Mouse (Mus musculus) spleen, adult 2 months (tissue): ENCODE results near the gene Selp. TPM values are rescaled to one million over a fixed set of nuclear protein-coding genes. Genes with fewer than 3 reads are reported as not detected.

Experiments used
- DNase-seq, 2 experiments: peaks; one replicate each; pipeline versions ENCODE4 v3.0.0 to v3.0.0-alpha.2; 2012 to 2021; ENCODE audit warnings: low spot score in 2 of 2, low read depth in 1 of 2
- H3K27ac ChIP-seq: fragments of 200-500 bp; 2 replicates; pipeline ENCODE4 v1.5.1; 2012; ENCODE audit warnings: low read length, inconsistent platforms; ENCODE audit not compliant: insufficient read depth
- H3K27me3 ChIP-seq: fragments of 200-500 bp; 2 replicates; pipeline ENCODE4 v1.6.1; 2012; ENCODE audit warnings: mild to moderate bottlenecking, moderate library complexity, low read length, inconsistent platforms; ENCODE audit not compliant: control insufficient read depth, insufficient read depth
- H3K36me3 ChIP-seq: fragments of 200-500 bp; 2 replicates; pipeline ENCODE4 v1.6.1; 2012; ENCODE audit warnings: mild to moderate bottlenecking, low read length, inconsistent platforms; ENCODE audit not compliant: control insufficient read depth, insufficient read depth
- H3K4me1 ChIP-seq: fragments of 200-500 bp; 2 replicates; pipeline ENCODE4 v1.6.1; 2011; ENCODE audit warnings: inconsistent platforms; ENCODE audit not compliant: control insufficient read depth, insufficient read depth, insufficient read length
- H3K4me3 ChIP-seq: fragments of 200-500 bp; 2 replicates; pipeline ENCODE4 v1.5.1; 2011; ENCODE audit warnings: mild to moderate bottlenecking, inconsistent platforms; ENCODE audit not compliant: insufficient read depth, insufficient read length; ENCODE audit errors: extremely low read depth
- CTCF ChIP-seq: fragments of 200-500 bp; IDR thresholded peaks from 2 replicates; pipeline ENCODE4 v1.5.1; 2011; ENCODE audit warnings: mild to moderate bottlenecking, inconsistent platforms; ENCODE audit not compliant: insufficient read depth, insufficient read length, insufficient replicate concordance; ENCODE audit errors: extremely low read depth
- POLR2A ChIP-seq: fragments of 200-500 bp; IDR thresholded peaks from 2 replicates; pipeline ENCODE4 v1.6.1; 2011; ENCODE audit warnings: low read depth, low read length, inconsistent platforms
- WGBS: fragments of 180-500 bp; shearing (Covaris S2); methylation state at CpG from one replicate; pipeline ENCODE4 v1.1.7; 2018; 5-methylcytosine and 5-hydroxymethylcytosine counted together
- polyA plus RNA-seq: library from polyadenylated mRNA; depleted of rRNA; stranded (reverse); fragments of >200 nt; gene quantifications from 2 replicates; pipeline ENCODE4 v1.2.3, GENCODE M21; 2012

The Selp gene
- polyA plus RNA-seq, 1 experiment, result 2.2 TPM

GRCm38 (mm10) chr1:164074606-164075140 is 40.4 kb upstream of the Selp start:
- TF ChIP-seq POLR2A (no peak; the same call in 1 of the 2 replicates), CTCF (no peak)
- Histone ChIP-seq H3K27me3 (no peaks in the 10 kb centered on the region), H3K27ac (peak overlapping the region; percentile 94), H3K36me3 (peaks cover 24% of the 10 kb centered on the region), H3K4me1 (peaks cover 50% of the 10 kb centered on the region), H3K4me3 (no peak overlapping the region)
- 55% methylated on average over 2 of the region's 2 CpGs for WGBS
- no peak for DNase-seq

- Histone ChIP-seq H3K27ac (peak overlapping the region; percentile 93), H3K4me1 (peaks cover 48% of the 10 kb centered on the region), H3K27me3 (no peaks in the 10 kb centered on the region), H3K36me3 (peaks cover 25% of the 10 kb centered on the region), H3K4me3 (no peak overlapping the region)
- TF ChIP-seq POLR2A (no peak), CTCF (no peak)
- 50% methylated on average over 1 of the region's 1 CpGs for WGBS
- no peak for DNase-seq
These were observed 39.6 kb upstream of the Selp start for GRCm38 (mm10) chr1:164075416-164075815.

DNA sequence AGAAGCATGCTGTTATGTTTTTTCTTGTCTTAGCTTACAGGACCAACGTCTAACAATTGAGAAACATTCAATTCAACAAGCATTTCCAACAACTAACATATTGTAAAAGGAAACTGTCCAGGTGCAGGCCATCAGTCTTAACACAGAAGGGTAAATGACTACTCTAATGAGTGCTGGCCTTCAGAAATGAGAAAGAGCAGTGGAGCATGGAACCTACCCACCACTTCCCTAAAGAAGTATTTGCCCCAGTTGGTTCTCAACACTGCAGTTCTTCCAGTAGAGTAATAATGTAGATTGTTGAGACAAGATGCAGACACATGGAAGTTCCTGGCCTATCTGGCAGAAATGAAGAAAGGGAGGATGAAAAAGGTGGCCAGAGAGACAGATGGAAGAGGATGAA is 38.6 kb upstream of the Selp start:
- H3K4me1 ChIP-seq, result peaks cover 46% of the 10 kb centered on the region
- H3K27ac ChIP-seq, result peak overlapping the region; percentile 89
- WGBS, result 17% methylated on average over 1 of the region's 1 CpGs
- peak in 1 of 2 experiments; percentile 50 for DNase-seq
- no peaks in the 10 kb centered on the region for H3K27me3 ChIP-seq
- peaks cover 30% of the 10 kb centered on the region for H3K36me3 ChIP-seq
- TF ChIP-seq CTCF, result no peak
- no peak overlapping the region for H3K4me3 ChIP-seq

DNA sequence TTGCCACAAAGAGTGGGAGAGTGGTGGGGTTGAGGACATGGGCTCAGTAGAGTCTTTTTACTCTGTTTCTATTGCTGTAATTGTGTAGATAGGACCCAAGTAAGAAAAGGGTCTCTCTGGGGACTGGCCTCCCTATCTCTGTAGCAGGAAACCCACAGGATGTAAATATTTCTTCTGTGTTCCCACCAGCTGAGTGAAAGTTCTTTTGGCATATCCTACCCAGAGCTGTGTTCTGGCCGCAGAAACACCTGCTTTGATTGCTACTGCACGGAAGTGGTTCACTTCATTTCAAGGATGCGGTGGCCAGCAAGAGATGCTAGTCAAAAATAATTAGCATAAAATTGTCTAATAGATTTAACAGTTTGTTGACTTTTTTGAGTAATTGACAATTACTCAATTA is 38.0 kb upstream of the Selp start:
- Histone ChIP-seq H3K36me3 (peaks cover 24% of the 10 kb centered on the region), H3K4me3 (no peak overlapping the region), H3K27ac (peak overlapping the region; percentile 89), H3K27me3 (no peaks in the 10 kb centered on the region), H3K4me1 (peaks cover 44% of the 10 kb centered on the region)
- peak in 1 of 2 experiments; percentile 61 for DNase-seq
- WGBS, result 12% methylated on average over 3 of the region's 3 CpGs
- TF ChIP-seq CTCF (no peak), POLR2A (no peak)

GRCm38 (mm10) chr1:164078323-164078741 is 36.7 kb upstream of the Selp start:
- DNase-seq, result peak in 1 of 2 experiments; percentile 68
- H3K27ac ChIP-seq, result peak overlapping the region; percentile 91

GRCm38 (mm10) chr1:164079091-164079490 is 36.0 kb upstream of the Selp start:
- H3K36me3 ChIP-seq, result peaks cover 14% of the 10 kb centered on the region
- H3K4me3 ChIP-seq, result no peak overlapping the region
- H3K4me1 ChIP-seq, result peaks cover 42% of the 10 kb centered on the region
- H3K27ac ChIP-seq, result peak overlapping the region; percentile 91
- no peak for DNase-seq
- no peaks in the 10 kb centered on the region for H3K27me3 ChIP-seq
- WGBS, result 68% methylated on average over 11 of the region's 11 CpGs
- TF ChIP-seq POLR2A, result no peak
- TF ChIP-seq CTCF, result no peak

More at GRCm38 (mm10) chr1:164078323-164078741, 36.7 kb upstream of the Selp start:
- WGBS, result 7% methylated on average over 4 of the region's 4 CpGs
- Histone ChIP-seq H3K27me3 (no peaks in the 10 kb centered on the region), H3K36me3 (peaks cover 17% of the 10 kb centered on the region), H3K4me1 (peaks cover 48% of the 10 kb centered on the region), H3K4me3 (no peak overlapping the region)
- TF ChIP-seq POLR2A, result no peak
- no peak for TF ChIP-seq CTCF

DNA sequence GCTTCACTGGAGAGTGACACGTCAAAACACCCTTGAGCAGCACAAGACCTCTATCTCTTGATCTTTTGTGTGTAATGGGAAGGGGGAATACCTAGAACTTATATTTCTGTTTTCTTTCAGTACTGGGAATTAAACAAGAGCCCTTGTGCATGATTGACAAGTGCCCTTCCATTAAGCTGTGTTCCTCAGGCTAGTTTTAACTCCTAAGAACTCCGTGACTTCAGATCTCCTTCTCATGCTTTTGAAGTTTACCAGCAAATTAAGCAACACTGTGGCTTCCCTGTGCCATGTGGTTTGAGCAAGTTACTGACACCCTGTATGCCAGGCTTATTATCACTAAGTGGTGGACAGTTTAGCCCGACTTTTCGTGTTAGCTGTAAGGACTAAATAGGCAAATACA is 32.0 kb upstream of the Selp start:
- peaks cover 11% of the 10 kb centered on the region for H3K36me3 ChIP-seq
- H3K4me1 ChIP-seq, result peaks cover 39% of the 10 kb centered on the region
- H3K27ac ChIP-seq, result peak overlapping the region; percentile 73
- H3K4me3 ChIP-seq, result no peak overlapping the region
- no peak for DNase-seq
- TF ChIP-seq POLR2A, result no peak
- no peak for TF ChIP-seq CTCF
- 67% methylated on average over 4 of the region's 4 CpGs for WGBS
- H3K27me3 ChIP-seq, result no peaks in the 10 kb centered on the region
